Mouse (Mus musculus) cortical plate, adult 2 months (tissue): ENCODE measurements around the gene Qtrt1.

ENCODE experiments used
- CTCF ChIP-seq: fragments of 200-500 bp; IDR thresholded peaks from 2 replicates; pipeline ENCODE4 v1.5.1; 2011; ENCODE audit warnings: mild to moderate bottlenecking, control low read depth, low read length; ENCODE audit not compliant: insufficient read depth; ENCODE audit errors: extremely low read depth
- POLR2A ChIP-seq: fragments of 200-500 bp; IDR thresholded peaks from 2 replicates; pipeline ENCODE4 v1.6.1; 2011; ENCODE audit warnings: mild to moderate bottlenecking, low read length, control low read depth; ENCODE audit not compliant: insufficient read depth; ENCODE audit errors: extremely low read depth

GRCm38 (mm10) chr9:21454556-21454955 is 42.9 kb downstream of the Qtrt1 start:
- TF ChIP-seq POLR2A (no peak), CTCF (no peak)
